Mouse (Mus musculus) liver, embryonic 14.5 days (tissue): ENCODE measurements around the gene Ccdc127. TPM values are rescaled to one million over a fixed set of nuclear protein-coding genes. Genes with fewer than 3 reads are reported as not detected.

Experiments
- ATAC-seq: fragments of 200-750 bp; cut with Nextera tagmentation; 2 replicates; pipeline ENCODE4 v1.8.0; 2017; ENCODE audit warnings: moderate number of reproducible peaks, mild to moderate bottlenecking, moderate library complexity; ENCODE audit not compliant: insufficient read depth
- DNase-seq, 3 experiments: peaks; one replicate each; pipeline ENCODE4 v3.0.0-alpha.2; 2012 to 2013; ENCODE audit warnings: low read depth in 3 of 3, low spot score in 3 of 3
- H3K27ac ChIP-seq: fragments of 300-500 bp; sonication (generic); 2 replicates; pipeline ENCODE4 v1.5.1; 2014; ENCODE audit warnings: moderate library complexity, mild to moderate bottlenecking, control low read depth, inconsistent platforms
- H3K27me3 ChIP-seq: fragments of 300-500 bp; sonication (generic); 2 replicates; pipeline ENCODE4 v1.6.1; 2014; ENCODE audit warnings: mild to moderate bottlenecking, low read length, moderate library complexity; ENCODE audit not compliant: control insufficient read depth, insufficient read depth
- H3K36me3 ChIP-seq: fragments of 300-500 bp; sonication (generic); replicated peaks from 2 replicates; pipeline ENCODE4 v1.6.1; 2014; ENCODE audit warnings: low read depth; ENCODE audit not compliant: control insufficient read depth, insufficient read depth
- H3K4me1 ChIP-seq, 2 experiments: fragments of 200-500 bp in 1 of 2; fragments of 300-500 bp in 1 of 2; sonication (generic) in 1 of 2; replicated peaks; 2 replicates each; pipeline ENCODE4 v1.6.1; 2012 to 2014; ENCODE audit warnings: antibody characterized with exemption in 1 of 2, inconsistent platforms in 1 of 2, low read length in 1 of 2; ENCODE audit not compliant: control insufficient read depth in 2 of 2, insufficient read depth in 2 of 2
- H3K4me2 ChIP-seq: fragments of 300-500 bp; sonication (generic); 2 replicates; pipeline ENCODE4 v1.6.1; 2014; ENCODE audit warnings: low read depth, mild to moderate bottlenecking, control low read depth, moderate library complexity
- H3K4me3 ChIP-seq, 2 experiments: fragments of 200-500 bp in 1 of 2; fragments of 300-500 bp in 1 of 2; sonication (generic) in 1 of 2; 2 replicates each; pipeline ENCODE4 v1.5.1; 2012 to 2014; ENCODE audit warnings: low read depth in 2 of 2, low read length in 2 of 2, mild to moderate bottlenecking in 2 of 2, control low read depth in 1 of 2, inconsistent platforms in 1 of 2, moderate library complexity in 1 of 2; ENCODE audit not compliant: insufficient read depth in 1 of 2
- H3K9ac ChIP-seq: fragments of 300-500 bp; sonication (generic); replicated peaks from 2 replicates; pipeline ENCODE4 v1.6.1; 2014; ENCODE audit warnings: mild to moderate bottlenecking, control low read depth, moderate library complexity
- H3K9me3 ChIP-seq: fragments of 300-500 bp; sonication (generic); 2 replicates; pipeline ENCODE4 v1.6.1; 2016; ENCODE audit warnings: low read length, mixed read lengths; ENCODE audit not compliant: control insufficient read depth
- CTCF ChIP-seq: IDR thresholded peaks from 2 replicates; pipeline ENCODE4 v1.5.1; 2016; ENCODE audit warnings: antibody characterized with exemption, low read depth, control low read depth
- EP300 ChIP-seq: IDR thresholded peaks from 2 replicates; pipeline ENCODE4 v1.6.1; 2016; ENCODE audit warnings: antibody characterized with exemption, low read depth
- WGBS: fragments of 180-500 bp; shearing (Covaris S2); extraction: QIAGEN DNeasy Blood & Tissue Kit; methylation state at CpG from one replicate; pipeline ENCODE4 v1.1.7; 2014; ENCODE audit not compliant: insufficient replicate concordance; 5-methylcytosine and 5-hydroxymethylcytosine counted together
- polyA plus RNA-seq, 2 experiments: library from polyadenylated mRNA; depleted of rRNA in 1 of 2; stranded (reverse) in 1 of 2; unstranded in 1 of 2; fragments of >200 nt; fragmentation: Nextera tagmentation in 1 of 2; extraction: Ambion mirVana in 1 of 2; gene quantifications; 2 replicates each; pipeline versions ENCODE4 v1.2.1 to v1.2.3; 2012 to 2014

The Ccdc127 gene
- polyA plus RNA-seq, 2 experiments, result 4.4 to 16.2 TPM

GRCm38 (mm10) chr13:74317170-74317849 lies 32.8 kb upstream of the Ccdc127 start, which contains the start of gene Pdcd6:
Gene Pdcd6 (minus strand): TSS chr13:74317580.
- Histone ChIP-seq H3K36me3 (peaks cover 11% of the 10 kb centered on the region), H3K4me2 (peak within 1 kb of the TSS; percentile 93), H3K4me1 (peaks cover 14 to 18% of the 10 kb centered on the region in 2 experiments), H3K9ac (peak within 1 kb of the TSS; percentile 91), H3K4me3 (peak within 1 kb of the TSS; percentile 79 to 97), H3K27ac (peak within 1 kb of the TSS; percentile 48), H3K9me3 (no peaks in the 10 kb centered on the region), H3K27me3 (no peaks in the 10 kb centered on the region)
- under 1% methylated on average over 36 of the region's 36 CpGs for WGBS
- TF ChIP-seq EP300 (no peak), CTCF (no peak)
- peak; percentile 95 to 98 (median 96) for DNase-seq
- peak; percentile 99 for ATAC-seq

- H3K4me1 ChIP-seq, result no peaks in the 10 kb centered on the region
- H3K9me3 ChIP-seq, result no peaks in the 10 kb centered on the region
- H3K27ac ChIP-seq, result no peak overlapping the region
- H3K9ac ChIP-seq, result no peak overlapping the region
- no peak for ATAC-seq
- no peak overlapping the region for H3K4me2 ChIP-seq
- DNase-seq, result no peak
- no peak overlapping the region for H3K4me3 ChIP-seq
- H3K36me3 ChIP-seq, result peaks cover 53% of the 10 kb centered on the region
- H3K27me3 ChIP-seq, result no peaks in the 10 kb centered on the region
- TF ChIP-seq EP300 (no peak), CTCF (no peak)
These were observed 20.8 kb upstream of the Ccdc127 start for GRCm38 (mm10) chr13:74329321-74329720.

- H3K27ac ChIP-seq, result no peak overlapping the region
- DNase-seq (peak in 1 of 3 experiments; percentile 33), ATAC-seq (peak; percentile 52; the same call in 1 of the 2 replicates)
- H3K27me3 ChIP-seq, result no peaks in the 10 kb centered on the region
- H3K4me1 ChIP-seq, result no peaks in the 10 kb centered on the region
- TF ChIP-seq CTCF (peak; percentile 67), EP300 (no peak)
- H3K36me3 ChIP-seq, result peaks cover 52% of the 10 kb centered on the region
- no peaks in the 10 kb centered on the region for H3K9me3 ChIP-seq
- no peak overlapping the region for H3K4me3 ChIP-seq
- H3K4me2 ChIP-seq, result no peak overlapping the region
- WGBS, result 38% methylated on average over 3 of the region's 3 CpGs
- no peak overlapping the region for H3K9ac ChIP-seq
These were observed 9.1 kb upstream of the Ccdc127 start for GRCm38 (mm10) chr13:74341036-74341435.

- Histone ChIP-seq H3K36me3 (peaks cover 2% of the 10 kb centered on the region), H3K9ac (peak overlapping the region; percentile 93), H3K4me2 (peak overlapping the region; percentile 83), H3K27ac (peak overlapping the region; percentile 20; the same call in 1 of the 2 replicates), H3K9me3 (no peaks in the 10 kb centered on the region), H3K4me1 (peaks cover 3 to 5% of the 10 kb centered on the region in 2 experiments; a peak in 3 of 4 replicates), H3K27me3 (no peaks in the 10 kb centered on the region), H3K4me3 (peak overlapping the region; percentile 83 to 88)
- TF ChIP-seq EP300 (no peak), CTCF (no peak)
- WGBS, result under 1% methylated on average over 15 of the region's 15 CpGs
- peak in 2 of 3 experiments; percentile 9 to 14 for DNase-seq
- ATAC-seq, result peak; percentile 55
These were observed 362 bp downstream of the Ccdc127 start for GRCm38 (mm10) chr13:74350435-74350906.

GRCm38 (mm10) chr13:74356491-74356890 lies 6.4 kb downstream of the Ccdc127 start:
- Histone ChIP-seq H3K9ac (no peak overlapping the region), H3K27ac (no peak overlapping the region), H3K4me3 (no peak overlapping the region), H3K27me3 (no peaks in the 10 kb centered on the region), H3K9me3 (no peaks in the 10 kb centered on the region), H3K36me3 (peaks cover 30% of the 10 kb centered on the region), H3K4me1 (no peaks in the 10 kb centered on the region), H3K4me2 (no peak overlapping the region)
- TF ChIP-seq CTCF (no peak), EP300 (no peak)
- no peak for DNase-seq
- no peak for ATAC-seq
- 89% methylated on average over 13 of the region's 13 CpGs for WGBS
